Mouse (Mus musculus) left cerebral cortex, postnatal 25 days (tissue): ENCODE results near the gene Atg3. TPM values are rescaled to one million over a fixed set of nuclear protein-coding genes. Genes with fewer than 3 reads are reported as not detected.

Source experiments
- DNase-seq, 2 experiments: peaks; one replicate each; pipeline ENCODE4 v3.0.0; 2022; ENCODE audit warnings: low spot score in 2 of 2, mixed read lengths in 1 of 2
- intact Hi-C: fragments of 180-260 bp; cut with DNase I; formaldehyde crosslinking; loops from one replicate; pipeline ENCODE4 v1.15.1; 2025
- total RNA-seq, 2 experiments: library from RNA; stranded (reverse); gene quantifications; 2 replicates each; pipeline ENCODE4 v1.2.3; 2021

The Atg3 gene
- total RNA-seq, 2 experiments from 2014 or later, result 42.8 to 46.1 TPM

DNA sequence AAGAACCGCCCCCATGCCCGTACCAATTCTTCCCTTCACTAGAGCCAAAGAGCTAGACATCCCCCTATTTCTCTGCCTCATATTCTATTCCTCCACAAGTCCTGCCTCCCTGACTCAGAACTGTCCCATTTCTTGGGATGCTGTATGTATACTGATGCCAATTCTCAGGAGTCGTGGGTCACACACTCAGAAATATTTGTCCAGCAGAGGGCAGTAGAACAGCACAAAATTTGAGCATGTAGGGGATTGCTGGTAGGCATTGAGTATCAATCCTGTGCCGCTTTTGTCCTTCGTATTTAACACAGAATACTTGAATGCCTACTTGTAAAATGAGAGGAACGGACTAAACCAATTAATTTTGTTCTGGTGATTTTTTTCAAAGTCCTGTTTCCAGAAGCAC, 38.2 kb downstream of the Atg3 start:
- peak; percentile 59 to 83 for DNase-seq
- intact Hi-C loops, result loop anchor here (1.0 to 5.0 kb wide), 2 partner anchors 215 to 433 kb away; no protein-coding TSS in a partner anchor

DNA sequence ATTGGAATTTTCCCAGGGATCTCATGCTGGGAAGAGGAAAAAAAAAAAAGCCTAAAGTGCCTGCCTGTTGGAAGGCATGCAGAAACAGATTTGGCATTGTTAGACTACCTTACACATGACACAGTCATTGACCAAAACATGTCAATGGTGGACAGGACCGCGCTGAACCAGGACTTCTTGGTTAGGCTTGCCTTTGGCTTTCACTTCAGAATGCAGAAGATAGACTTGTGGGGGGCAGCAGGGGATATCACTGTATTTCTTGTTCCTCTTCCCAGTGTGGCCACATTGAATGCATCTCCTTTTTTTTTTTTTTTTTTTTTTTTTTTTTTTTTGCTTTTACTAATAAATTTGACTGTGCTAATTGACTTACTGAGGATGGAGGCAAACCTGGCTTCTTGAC, 42.8 kb downstream of the Atg3 start:
- intact Hi-C loops, result no loop called here
- DNase-seq, result no peak

DNA sequence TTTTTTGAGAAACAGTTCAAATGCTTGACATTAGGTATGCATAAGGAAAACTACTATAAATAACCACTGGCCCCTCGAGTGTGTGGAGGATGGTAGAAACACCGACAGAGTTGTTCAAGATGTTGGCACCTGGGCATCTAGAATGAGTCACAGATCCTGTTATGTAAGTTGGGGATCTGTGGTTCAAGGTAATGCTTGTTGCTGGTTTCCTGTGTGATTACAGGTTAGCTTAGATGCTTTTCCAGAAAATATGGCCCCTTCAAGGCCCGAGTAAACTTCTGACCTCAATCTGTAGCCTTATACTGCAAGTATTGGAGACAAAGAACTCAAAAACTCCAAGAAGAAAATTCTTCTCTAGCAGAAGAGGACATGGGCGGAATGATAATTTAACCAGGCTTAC, 45.9 kb downstream of the Atg3 start:
- no peak for DNase-seq
- intact Hi-C loops, result no loop called here

DNA sequence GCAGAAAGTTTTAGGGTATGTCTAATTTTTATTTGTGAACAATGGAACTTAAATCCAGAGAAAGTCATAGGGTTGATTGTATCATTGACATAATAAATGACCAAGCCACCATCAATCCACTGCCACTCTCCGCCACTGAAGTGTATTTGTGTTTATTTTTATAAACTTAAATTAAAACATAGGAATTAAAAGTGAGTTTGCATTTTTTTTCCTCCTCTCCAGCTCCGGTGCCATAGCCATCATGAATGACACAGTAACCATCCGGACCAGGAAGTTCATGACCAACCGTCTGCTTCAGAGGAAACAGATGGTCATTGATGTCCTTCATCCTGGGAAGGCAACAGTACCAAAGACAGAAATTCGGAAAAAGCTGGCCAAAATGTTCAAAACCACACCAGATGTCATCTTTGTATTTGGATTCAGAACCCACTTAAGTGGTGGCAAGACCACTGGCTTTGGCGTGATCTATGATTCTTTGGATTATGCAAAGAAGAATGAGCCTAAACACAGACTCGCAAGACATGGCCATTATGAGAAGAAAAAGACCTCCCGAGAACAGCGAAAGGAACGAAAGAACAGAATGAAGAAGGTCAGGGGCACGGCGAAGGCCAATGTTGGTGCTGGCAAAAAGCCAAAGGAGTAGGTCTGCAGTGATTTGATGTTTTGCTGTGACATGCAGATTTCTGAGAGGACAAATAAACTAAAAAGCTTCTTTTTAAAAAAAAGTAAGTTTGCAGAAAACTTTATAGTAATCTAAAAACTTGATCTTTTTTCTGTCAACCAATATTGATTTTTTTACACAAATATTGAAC, 46.5 kb downstream of the Atg3 start:
- intact Hi-C loops, result no loop called here
- DNase-seq, result no peak

DNA sequence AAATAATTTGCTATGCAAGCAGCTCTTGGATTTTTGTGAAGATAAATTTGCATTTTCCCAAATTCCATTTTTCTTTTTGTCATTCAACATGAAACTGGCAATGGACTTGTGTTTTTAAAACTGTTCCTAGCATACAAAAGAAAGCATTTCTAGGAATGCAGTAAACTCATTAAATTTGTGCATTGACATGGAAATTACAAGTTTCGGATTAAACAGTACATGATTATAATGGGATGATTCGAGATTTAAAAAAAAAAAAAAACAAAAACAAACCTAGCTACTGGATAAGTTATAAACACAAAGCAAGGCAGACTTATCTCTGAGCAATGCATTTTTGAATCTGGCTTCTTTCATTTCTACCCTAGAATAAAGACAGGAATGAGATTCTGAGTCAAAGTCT, 63.4 kb downstream of the Atg3 start:
- no peak for DNase-seq
- intact Hi-C loops, result no loop called here

DNA sequence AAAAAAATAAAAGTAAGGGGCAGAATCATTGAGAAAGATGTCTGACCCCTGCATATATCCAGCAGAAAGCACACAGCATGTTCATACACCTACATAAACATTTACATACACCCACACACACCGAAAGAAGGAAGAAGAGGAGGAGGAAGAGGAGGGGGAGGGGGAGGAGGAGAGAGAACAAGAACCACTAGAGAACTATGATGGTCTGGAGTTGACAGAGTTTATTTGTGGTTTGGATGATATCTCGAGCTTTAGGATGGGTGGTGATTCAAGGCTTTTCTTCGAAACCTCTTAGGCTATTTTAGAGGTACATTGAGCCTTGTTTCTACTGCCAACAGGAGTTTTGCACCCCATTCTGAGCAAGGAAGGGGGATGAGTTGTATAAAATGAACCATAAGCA, 64.2 kb downstream of the Atg3 start:
- no peak for DNase-seq
- intact Hi-C loops, result no loop called here

DNA sequence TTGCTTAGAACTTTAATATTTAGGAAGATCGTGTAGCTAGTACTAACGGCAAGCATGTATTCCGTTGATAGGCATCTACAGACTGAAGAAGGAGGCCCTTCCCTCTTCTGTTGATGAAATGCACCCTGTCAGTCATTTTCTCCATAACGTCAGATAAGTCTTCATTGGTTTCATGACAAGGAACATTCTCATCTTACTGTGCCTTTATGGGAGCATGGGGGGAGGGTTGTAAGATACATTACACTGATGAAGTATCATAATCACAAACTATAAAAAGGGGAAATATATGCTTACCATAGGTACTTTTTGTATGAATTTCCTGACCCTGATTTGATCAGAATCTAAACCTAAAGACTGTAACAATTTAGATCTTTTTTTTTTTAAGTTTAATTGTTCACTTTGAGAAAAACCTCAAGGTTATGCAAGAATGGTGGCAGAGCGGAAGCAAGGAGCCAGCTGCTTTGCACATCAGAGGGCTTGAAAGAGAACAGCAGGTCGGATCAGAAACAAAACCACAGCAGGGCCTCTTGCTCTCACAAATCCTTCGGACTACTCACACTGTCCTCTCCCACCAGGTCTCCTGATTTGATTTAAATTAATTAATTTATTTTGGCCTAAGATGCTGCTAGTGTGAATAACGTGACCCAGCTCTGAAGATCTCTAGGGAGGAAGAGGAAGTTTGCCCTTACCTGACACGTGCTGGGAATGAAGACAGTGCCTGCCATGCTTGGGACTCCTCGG, 65.2 kb downstream of the Atg3 start, which contains the start of gene Btla:
TSS of gene Btla (plus strand) at position 668 of the 741 bp plus-strand sequence.
- intact Hi-C loops, result no loop called here

DNA sequence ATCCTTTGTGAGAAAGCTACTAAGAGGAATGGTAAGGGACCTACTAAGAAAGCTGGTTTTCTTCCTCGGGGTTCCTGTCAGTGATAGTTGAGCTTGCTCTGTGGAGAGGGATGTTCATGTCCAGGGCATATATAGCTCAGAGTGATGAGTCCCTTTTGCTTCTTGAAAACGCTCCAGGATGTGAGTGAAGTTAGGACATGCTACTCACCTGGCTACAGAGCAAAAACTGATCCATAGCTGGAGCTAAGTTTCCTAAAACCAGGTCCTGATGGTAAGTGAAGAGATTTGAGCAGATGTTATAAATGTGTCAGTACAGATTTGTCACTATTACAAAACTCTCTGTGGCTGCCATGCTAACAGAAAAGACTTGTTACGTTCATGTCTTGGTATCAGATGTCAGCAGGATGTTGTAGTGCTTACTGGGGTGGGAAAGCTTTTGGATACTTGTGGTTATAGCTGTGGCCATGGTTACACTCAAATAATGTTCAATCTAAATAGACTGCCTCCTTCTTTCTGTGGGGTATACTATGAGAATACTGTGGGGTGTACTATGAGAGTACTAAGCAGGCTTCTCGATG, 65.9 kb downstream of the Atg3 start:
- intact Hi-C loops, result no loop called here
- no peak for DNase-seq

More for the DNA sequence above, 65.2 kb downstream of the Atg3 start, which contains the start of gene Btla:
- no peak for DNase-seq

DNA sequence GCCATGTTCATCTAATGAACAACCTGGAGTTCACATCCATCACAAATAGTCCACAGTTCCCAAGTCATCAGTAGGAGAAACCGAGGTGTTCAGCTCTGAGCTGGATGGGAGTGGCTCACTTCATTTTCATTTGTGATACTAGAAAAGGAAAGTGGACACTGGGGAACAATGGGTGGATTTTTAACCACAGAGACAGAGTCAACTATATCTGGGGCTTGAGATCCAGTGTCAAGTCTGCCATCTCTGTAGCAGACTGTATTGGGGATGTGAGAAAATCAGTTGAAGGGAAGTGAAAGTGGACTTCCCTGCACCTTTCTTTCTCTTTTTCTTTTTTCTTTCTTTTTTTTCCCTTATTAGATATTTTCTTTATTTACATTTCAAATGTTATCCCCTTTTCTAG, 68.4 kb downstream of the Atg3 start:
- intact Hi-C loops, result no loop called here
- DNase-seq, result no peak

DNA sequence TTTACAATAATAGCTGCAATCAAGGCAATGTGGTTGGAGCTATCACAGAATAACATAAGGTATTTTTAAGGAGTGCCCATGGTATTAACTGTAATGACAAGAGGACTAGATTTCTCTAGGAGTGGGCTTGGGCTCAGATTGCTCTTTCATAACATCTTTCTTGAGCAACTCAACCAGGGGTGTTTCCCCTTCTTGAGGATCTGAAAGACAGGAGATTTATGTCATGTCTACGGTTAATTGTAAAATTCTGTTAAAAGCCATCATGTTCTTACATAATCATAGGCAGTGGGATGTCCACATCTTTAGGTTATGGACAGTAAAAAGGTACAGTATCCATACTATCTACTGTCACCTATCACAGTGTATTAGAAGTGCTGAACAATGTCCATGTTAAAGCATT, 72.7 kb downstream of the Atg3 start:
- DNase-seq, result no peak
- intact Hi-C loops, result no loop called here

DNA sequence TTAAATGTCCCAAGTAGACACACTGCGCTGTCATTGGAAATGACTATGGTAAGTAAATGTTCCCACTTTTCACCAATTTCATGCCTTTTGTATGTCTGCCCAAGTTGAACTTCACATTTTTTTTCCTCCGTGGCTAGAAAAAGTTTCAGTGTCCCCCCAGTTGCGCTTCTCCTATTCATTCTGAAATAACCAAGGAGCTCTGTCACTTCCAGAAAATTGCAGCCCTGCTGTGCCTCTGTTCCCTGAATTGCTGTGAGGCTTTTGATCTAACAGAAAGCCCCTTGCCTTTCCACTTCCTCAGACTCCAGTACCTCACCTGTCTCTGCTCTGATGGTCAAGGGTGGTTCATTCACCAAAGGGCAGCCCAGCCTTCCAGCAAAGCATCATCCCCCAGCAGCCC, 74.4 kb downstream of the Atg3 start:
- intact Hi-C loops, result no loop called here
- DNase-seq, result no peak

Other genes with a start within 250 kb of the Atg3 start
- not detected for gene Cd200r3, start 215.1 kb upstream of the Atg3 start, total RNA-seq
- gene Ccdc80, start 65.4 kb upstream of the Atg3 start, total RNA-seq, result 1 to 10 TPM; 6.4 to 6.6 TPM
- 10 to 100 TPM; 45.0 to 50.4 TPM for gene Slc35a5, start 79 bp upstream of the Atg3 start, total RNA-seq
- under 1 TPM; 0.23 to 0.32 TPM for gene Btla, start 65.5 kb downstream of the Atg3 start, total RNA-seq